Mouse (Mus musculus) embryonic fibroblast, embryonic 13.5 days (primary cell): ENCODE data around the gene Pcnx2.

ENCODE experiments used
- CTCF ChIP-seq: IDR thresholded peaks from 2 replicates; pipeline ENCODE4 v1.5.1; 2011; ENCODE audit warnings: mild to moderate bottlenecking, control low read depth, low read length, moderate library complexity, borderline replicate concordance; ENCODE audit not compliant: insufficient read depth
- POLR2A ChIP-seq: IDR thresholded peaks from 2 replicates; pipeline ENCODE4 v1.6.1; 2011; ENCODE audit warnings: low read depth, mild to moderate bottlenecking, control low read depth, low read length, moderate library complexity

- TF ChIP-seq CTCF = no peak
- TF ChIP-seq POLR2A = no peak
Observed at GRCm38 (mm10) chr8:125905341-125905740, 7.2 kb upstream of the Pcnx2 start.
